Mouse (Mus musculus) monocyte, adult 59 days (primary cell): ENCODE results near the gene Gm8005. TPM values are rescaled to one million over a fixed set of nuclear protein-coding genes. Genes with fewer than 3 reads are reported as not detected.

Source experiments
- total RNA-seq, 2 experiments: library from RNA; stranded (reverse); gene quantifications; one replicate each; pipeline ENCODE4 v1.2.4; 2023

The Gm8005 gene
- not detected for total RNA-seq

DNA sequence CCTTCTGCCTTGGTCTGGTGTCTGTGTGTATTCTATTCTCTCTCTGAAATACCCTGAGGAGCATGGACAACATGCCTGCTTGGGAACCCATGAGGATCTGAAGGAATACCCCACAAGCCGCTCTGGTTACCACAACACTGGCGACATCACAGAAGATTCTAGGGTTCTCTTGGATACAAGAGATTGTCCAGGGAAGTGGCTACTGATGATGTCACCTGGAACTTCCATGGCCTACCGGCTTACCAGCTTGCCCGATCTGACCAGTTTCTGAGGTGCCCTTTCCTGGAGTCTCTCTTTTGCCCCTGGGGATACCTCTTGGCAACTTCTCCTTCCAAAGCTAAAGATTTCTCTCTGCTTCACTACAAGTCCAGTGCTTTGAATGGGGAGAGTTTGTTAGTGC, at the start of gene Gm8005:
Gene Gm8005 (minus strand): TSS at position 101 of the 400 bp plus-strand sequence.

DNA sequence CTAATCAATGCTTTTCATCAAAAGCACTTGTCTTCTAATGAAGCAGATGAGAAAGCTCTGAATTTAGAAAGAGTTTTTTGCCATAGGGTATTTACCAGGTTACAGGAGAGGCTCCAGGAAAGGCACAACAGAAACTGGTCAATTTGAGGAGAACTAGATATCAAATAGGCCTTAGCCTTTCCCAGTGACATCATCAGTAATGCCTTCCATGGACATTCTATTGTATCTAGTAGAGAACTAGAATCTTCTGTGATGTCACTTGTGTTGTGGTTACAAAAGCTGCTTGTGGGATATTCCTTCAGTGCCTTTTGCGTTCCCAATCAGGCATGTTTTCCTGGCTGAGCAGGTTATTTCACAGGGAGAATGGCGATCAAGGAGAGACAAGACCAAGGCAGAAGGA, 24.1 kb upstream of the Gm8005 start, which contains the start of gene Gm8011:
Gene Gm8011 (plus strand): TSS at position 301 of the 400 bp plus-strand sequence.

Other genes with a start within 250 kb of the Gm8005 start
- gene Gm3573, start 248.9 kb downstream of the Gm8005 start, total RNA-seq = not detected
- not detected for gene Gm17026, start 179.6 kb downstream of the Gm8005 start, total RNA-seq
- not detected for gene Gm9611, start 142.3 kb downstream of the Gm8005 start, total RNA-seq
- not detected for gene Gm7995, start 129.5 kb downstream of the Gm8005 start, total RNA-seq
- not detected for gene Gm8011, start 24.2 kb upstream of the Gm8005 start, total RNA-seq
- not detected for gene Gm8020, start 62.7 kb upstream of the Gm8005 start, total RNA-seq
- not detected for gene Gm8024, start 84.6 kb upstream of the Gm8005 start, total RNA-seq
- gene Gm17124, start 160.2 kb upstream of the Gm8005 start, total RNA-seq = not detected
- gene Gm3633, start 202.2 kb upstream of the Gm8005 start, total RNA-seq = not detected
- not detected for gene Gm10378, start 216.3 kb upstream of the Gm8005 start, total RNA-seq